Mouse (Mus musculus) kidney, adult 2 months (tissue): Measurements from ENCODE around the gene Gm10282.

Experiments used
- CTCF ChIP-seq: fragments of 200-500 bp; conservative IDR thresholded peaks from 2 replicates; pipeline ENCODE4 v1.5.1; 2011; ENCODE audit warnings: low read depth, mild to moderate bottlenecking, control low read depth, low read length, moderate library complexity, mixed read lengths; ENCODE audit not compliant: insufficient read depth, insufficient read length
- POLR2A ChIP-seq: fragments of 200-500 bp; IDR thresholded peaks from one replicate; pipeline ENCODE4 v1.6.1; 2011; ENCODE audit warnings: low read depth, low read length, control low read depth

DNA sequence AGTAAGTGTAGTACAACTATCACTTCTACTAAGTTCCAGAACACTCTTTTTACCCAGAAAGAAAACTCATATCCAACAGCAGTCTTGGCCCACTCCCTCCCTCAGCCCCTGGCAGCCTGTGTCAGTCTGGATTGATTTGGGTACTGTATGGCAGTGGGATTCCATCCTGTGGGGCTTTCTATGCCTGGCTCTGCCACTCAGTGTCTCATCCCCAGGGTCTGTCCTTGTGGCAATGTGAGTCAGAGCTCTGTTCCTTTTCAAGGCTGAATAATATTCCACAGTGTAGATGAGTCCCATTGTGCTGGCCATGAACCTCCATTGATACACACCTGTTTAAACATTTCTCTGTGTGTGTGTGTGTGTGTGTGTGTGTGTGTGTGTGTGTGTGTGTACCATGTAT lies 38.4 kb downstream of the Gm10282 start:
- TF ChIP-seq CTCF (no peak), POLR2A (no peak)
